Mouse (Mus musculus) stomach, embryonic 14.5 days (tissue): ENCODE data around the gene Pigl. TPM values are rescaled to one million over a fixed set of nuclear protein-coding genes. Genes with fewer than 3 reads are reported as not detected.
"Not testable (repeated sequence)": the region's sequence is repeated elsewhere in the genome, so short reads cannot be mapped to it uniquely, and the experiment has no call there.

Experiments
- ATAC-seq: fragments of 200-750 bp; cut with Nextera tagmentation; 2 replicates; pipeline ENCODE4 v1.8.0; 2017; ENCODE audit warnings: low read depth, moderate TSS enrichment; ENCODE audit not compliant: insufficient number of reproducible peaks, insufficient read depth, low FRiP score
- H3K27ac ChIP-seq: fragments of 300-500 bp; sonication (generic); 2 replicates; pipeline ENCODE4 v1.5.1; 2014; ENCODE audit warnings: mild to moderate bottlenecking, low read length, moderate library complexity, mixed read lengths
- H3K27me3 ChIP-seq: fragments of 300-500 bp; sonication (generic); 2 replicates; pipeline ENCODE4 v1.6.1; 2014; ENCODE audit warnings: low read length, control low read depth, mixed read lengths; ENCODE audit not compliant: control insufficient read depth, insufficient read depth
- H3K36me3 ChIP-seq: fragments of 300-500 bp; sonication (generic); 2 replicates; pipeline ENCODE4 v1.6.1; 2014; ENCODE audit warnings: mild to moderate bottlenecking, control low read depth, low read length, moderate library complexity, mixed read lengths; ENCODE audit not compliant: control insufficient read depth, insufficient read depth
- H3K4me1 ChIP-seq: fragments of 300-500 bp; sonication (generic); 2 replicates; pipeline ENCODE4 v1.6.1; 2014; ENCODE audit warnings: low read length, control low read depth, mixed read lengths; ENCODE audit not compliant: control insufficient read depth, insufficient read depth
- H3K4me2 ChIP-seq: fragments of 300-500 bp; sonication (generic); replicated peaks from 2 replicates; pipeline ENCODE4 v1.6.1; 2014; ENCODE audit warnings: low read depth, low read length, control low read depth
- H3K4me3 ChIP-seq: fragments of 300-500 bp; sonication (generic); 2 replicates; pipeline ENCODE4 v1.5.1; 2014; ENCODE audit warnings: low read depth, low read length, control low read depth
- H3K9ac ChIP-seq: fragments of 300-500 bp; sonication (generic); replicated peaks from 2 replicates; pipeline ENCODE4 v1.6.1; 2014; ENCODE audit warnings: low read depth, mild to moderate bottlenecking, control low read depth, low read length, moderate library complexity, mixed read lengths
- H3K9me3 ChIP-seq: fragments of 300-500 bp; sonication (generic); 2 replicates; pipeline ENCODE4 v1.6.1; 2016; ENCODE audit warnings: low read depth, low read length, control low read depth; ENCODE audit not compliant: control insufficient read depth
- WGBS: fragments of 180-500 bp; shearing (Covaris S2); extraction: QIAGEN DNeasy Blood & Tissue Kit; methylation state at CpG from one replicate; pipeline ENCODE4 v1.1.7; 2014; 5-methylcytosine and 5-hydroxymethylcytosine counted together
- polyA plus RNA-seq: library from polyadenylated mRNA; unstranded; fragments of >200 nt; fragmentation: Nextera tagmentation; extraction: Ambion mirVana; gene quantifications from 2 replicates; pipeline ENCODE4 v1.2.1, GENCODE M21; 2014

Gene Pigl
- polyA plus RNA-seq, 1 experiment from 2014 or later: 11.1 TPM

DNA sequence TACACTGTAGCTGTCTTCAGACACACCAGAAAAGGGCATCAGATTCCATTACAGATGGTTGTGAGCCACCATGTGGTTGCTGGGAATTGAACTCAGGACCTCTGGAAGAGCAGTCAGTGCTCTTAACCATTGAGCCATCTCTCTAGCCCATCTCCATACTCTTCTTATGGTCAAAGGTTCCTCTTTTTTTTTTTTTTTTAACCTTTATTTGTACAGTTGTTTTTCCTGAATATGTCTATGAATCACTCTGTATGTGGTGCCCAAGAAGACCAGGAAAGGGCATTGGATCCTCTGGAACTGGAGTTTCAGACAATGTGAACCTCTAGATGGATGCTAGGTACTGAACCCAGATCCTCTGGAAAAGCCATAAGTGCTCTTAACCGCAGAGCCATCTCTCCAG lies 4.3 kb downstream of the Pigl start:
- not testable (repeated sequence) for H3K9me3 ChIP-seq

DNA sequence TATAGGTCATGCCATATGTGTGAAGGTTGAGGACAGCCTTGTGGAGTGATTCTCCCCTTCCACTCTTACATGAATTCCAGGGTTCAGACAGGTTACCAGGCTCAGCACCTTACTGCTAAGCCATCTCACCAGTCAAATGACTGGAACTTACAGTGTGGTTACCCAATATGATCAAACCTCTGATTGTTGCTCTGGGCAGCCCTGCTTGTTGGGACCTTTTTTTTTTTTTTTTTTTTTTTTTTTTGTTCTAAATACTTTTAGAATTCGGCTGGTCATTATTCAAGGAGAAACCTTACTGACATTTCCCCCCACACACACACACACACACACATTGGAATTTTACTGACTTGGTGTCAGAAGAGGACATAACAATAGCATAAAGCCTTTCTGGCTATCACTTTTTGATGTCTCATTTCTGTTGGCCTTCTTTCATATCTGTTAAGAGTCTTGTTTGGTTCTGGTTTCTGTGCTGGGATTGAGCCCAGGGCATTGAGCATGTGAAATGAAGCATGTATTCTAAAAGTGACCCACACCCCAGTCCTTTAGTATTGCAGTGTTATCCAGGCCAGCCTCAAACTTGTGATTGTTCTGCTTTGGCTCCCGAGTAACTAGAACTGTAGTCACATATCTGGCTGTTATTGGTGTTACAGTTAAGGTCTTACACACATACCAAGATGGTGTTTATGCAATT lies 5.1 kb downstream of the Pigl start:
- H3K4me2 ChIP-seq: no peak overlapping the region
- no peaks in the 10 kb centered on the region for H3K4me1 ChIP-seq
- no peaks in the 10 kb centered on the region for H3K9me3 ChIP-seq
- 74% methylated on average over 2 of the region's 2 CpGs for WGBS
- H3K9ac ChIP-seq: no peak overlapping the region
- ATAC-seq: no peak
- no peak overlapping the region for H3K4me3 ChIP-seq
- no peaks in the 10 kb centered on the region for H3K36me3 ChIP-seq
- H3K27me3 ChIP-seq: no peaks in the 10 kb centered on the region
- no peak overlapping the region for H3K27ac ChIP-seq

More for the DNA sequence above, 4.3 kb downstream of the Pigl start:
- WGBS: 89% methylated on average over 1 of the region's 1 CpGs
- not testable (repeated sequence) for H3K4me3 ChIP-seq, H3K27me3 ChIP-seq, H3K4me1 ChIP-seq, H3K27ac ChIP-seq, H3K36me3 ChIP-seq, H3K4me2 ChIP-seq, H3K9ac ChIP-seq, ATAC-seq

GRCm38 (mm10) chr11:62464696-62465095 lies 6.4 kb downstream of the Pigl start:
- 89% methylated on average over 3 of the region's 3 CpGs for WGBS
- H3K27ac ChIP-seq: no peak overlapping the region
- H3K4me2 ChIP-seq: no peak overlapping the region
- H3K36me3 ChIP-seq: no peaks in the 10 kb centered on the region
- no peak overlapping the region for H3K4me3 ChIP-seq
- no peaks in the 10 kb centered on the region for H3K27me3 ChIP-seq
- ATAC-seq: no peak
- H3K4me1 ChIP-seq: no peaks in the 10 kb centered on the region
- H3K9me3 ChIP-seq: no peaks in the 10 kb centered on the region
- no peak overlapping the region for H3K9ac ChIP-seq

DNA sequence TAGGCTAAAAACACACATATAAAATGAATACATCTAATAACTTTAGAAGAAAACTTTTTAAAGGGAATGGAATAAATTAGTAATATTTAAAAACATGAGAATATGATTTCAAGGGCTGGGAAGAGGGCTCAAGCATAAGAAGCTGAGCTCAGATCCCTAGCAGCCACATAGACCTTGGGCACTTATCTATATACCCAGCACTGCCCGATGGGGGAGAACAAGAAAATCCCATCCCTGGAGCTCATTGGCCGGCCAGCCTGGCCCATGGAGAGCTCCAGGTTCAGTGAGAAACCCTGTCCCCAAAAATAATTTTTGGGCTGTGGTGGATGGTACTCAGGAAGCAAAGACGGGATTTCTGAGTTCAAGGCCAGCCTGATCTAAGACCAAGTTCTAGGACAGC lies 7.6 kb downstream of the Pigl start:
- WGBS: 88% methylated on average over 3 of the region's 3 CpGs
- no peak for ATAC-seq
- H3K9me3 ChIP-seq: no peaks in the 10 kb centered on the region
- no peak overlapping the region for H3K4me3 ChIP-seq
- no peak overlapping the region for H3K27ac ChIP-seq
- H3K36me3 ChIP-seq: no peaks in the 10 kb centered on the region
- no peaks in the 10 kb centered on the region for H3K27me3 ChIP-seq
- H3K4me2 ChIP-seq: no peak overlapping the region
- no peak overlapping the region for H3K9ac ChIP-seq
- H3K4me1 ChIP-seq: no peaks in the 10 kb centered on the region

DNA sequence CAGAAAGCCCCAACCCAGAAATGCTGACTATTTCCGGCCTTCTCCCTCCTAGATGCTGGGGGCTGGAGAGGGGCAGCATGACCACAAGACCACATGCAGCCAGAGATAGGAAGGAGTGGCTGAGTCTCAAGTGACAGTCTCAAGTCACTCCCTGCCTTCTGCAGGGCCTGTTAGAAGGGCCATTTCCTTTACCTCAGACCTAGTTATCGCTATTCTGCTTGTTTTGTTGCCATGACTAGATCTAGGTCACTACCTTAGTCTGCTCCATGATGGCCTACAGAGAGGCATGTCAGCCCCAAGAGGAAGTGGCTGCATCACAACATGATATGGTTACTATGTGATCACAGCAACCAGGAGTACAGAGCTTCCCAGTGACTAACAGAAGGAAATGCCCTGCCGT lies 8.3 kb downstream of the Pigl start:
- no peak overlapping the region for H3K27ac ChIP-seq
- no peak overlapping the region for H3K9ac ChIP-seq
- H3K36me3 ChIP-seq: no peaks in the 10 kb centered on the region
- no peaks in the 10 kb centered on the region for H3K9me3 ChIP-seq
- 90% methylated on average over 3 of the region's 3 CpGs for WGBS
- no peak for ATAC-seq
- no peaks in the 10 kb centered on the region for H3K4me1 ChIP-seq
- no peaks in the 10 kb centered on the region for H3K27me3 ChIP-seq
- H3K4me3 ChIP-seq: no peak overlapping the region
- H3K4me2 ChIP-seq: no peak overlapping the region

DNA sequence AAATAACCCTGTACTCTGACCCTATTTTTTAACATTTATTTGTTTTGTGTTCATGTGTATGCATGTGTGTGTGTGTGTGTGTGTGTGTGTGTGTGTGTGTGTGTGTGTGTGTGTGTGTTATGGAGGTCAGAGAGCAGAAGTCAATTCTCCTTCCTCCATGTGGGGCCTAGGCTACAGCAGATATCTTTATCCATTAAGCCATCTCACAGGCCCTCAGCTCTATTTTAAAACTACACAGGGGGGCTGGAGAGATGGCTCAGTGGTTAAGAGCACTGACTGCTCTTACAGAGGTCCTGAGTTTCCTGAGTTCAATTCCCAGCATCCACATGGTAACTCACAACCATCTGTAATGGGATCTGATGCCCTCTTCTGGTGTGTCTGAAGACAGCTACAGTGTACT lies 9.0 kb downstream of the Pigl start:
- not testable (repeated sequence) for H3K27me3 ChIP-seq, H3K27ac ChIP-seq, H3K9me3 ChIP-seq, H3K4me1 ChIP-seq, H3K36me3 ChIP-seq, H3K9ac ChIP-seq, H3K4me3 ChIP-seq, H3K4me2 ChIP-seq, ATAC-seq

DNA sequence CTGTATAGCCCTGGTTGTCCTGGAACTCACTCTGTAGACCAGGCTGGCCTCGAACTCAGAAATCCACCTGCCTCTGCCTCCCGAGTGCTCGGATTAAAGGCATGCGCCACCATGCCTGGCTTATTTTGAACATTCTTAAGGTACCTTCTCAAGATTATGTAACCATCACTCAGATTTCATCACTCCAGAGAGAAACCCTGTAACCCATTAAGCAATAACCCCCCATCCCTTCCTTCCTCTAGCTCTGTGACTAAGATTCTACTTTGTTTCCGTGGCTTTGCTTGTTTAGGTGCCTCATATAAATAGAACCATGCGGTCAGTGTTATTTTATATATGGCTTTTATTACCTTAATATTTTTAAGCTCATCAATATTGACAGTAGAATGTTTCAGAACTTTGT lies 12.2 kb downstream of the Pigl start:
- H3K27me3 ChIP-seq: no peaks in the 10 kb centered on the region
- H3K9ac ChIP-seq: no peak overlapping the region
- no peaks in the 10 kb centered on the region for H3K9me3 ChIP-seq
- H3K4me3 ChIP-seq: no peak overlapping the region
- H3K27ac ChIP-seq: no peak overlapping the region
- no peak overlapping the region for H3K4me2 ChIP-seq
- WGBS: 95% methylated on average over 6 of the region's 6 CpGs
- no peak for ATAC-seq
- H3K36me3 ChIP-seq: no peaks in the 10 kb centered on the region
- no peaks in the 10 kb centered on the region for H3K4me1 ChIP-seq

GRCm38 (mm10) chr11:62473516-62473915 lies 15.3 kb downstream of the Pigl start:
- Histone ChIP-seq H3K36me3 (no peaks in the 10 kb centered on the region), H3K27me3 (no peaks in the 10 kb centered on the region), H3K4me2 (no peak overlapping the region), H3K9ac (no peak overlapping the region), H3K27ac (no peak overlapping the region), H3K9me3 (no peaks in the 10 kb centered on the region), H3K4me1 (no peaks in the 10 kb centered on the region), H3K4me3 (no peak overlapping the region)
- WGBS: 96% methylated on average over 5 of the region's 5 CpGs
- ATAC-seq: no peak

- Histone ChIP-seq H3K4me3 (no peak overlapping the region), H3K27ac (no peak overlapping the region), H3K4me2 (no peak overlapping the region), H3K9ac (no peak overlapping the region), H3K4me1 (no peaks in the 10 kb centered on the region), H3K9me3 (no peaks in the 10 kb centered on the region), H3K36me3 (no peaks in the 10 kb centered on the region), H3K27me3 (no peaks in the 10 kb centered on the region)
- ATAC-seq: no peak
- 95% methylated on average over 4 of the region's 4 CpGs for WGBS
These were observed 17.9 kb downstream of the Pigl start for GRCm38 (mm10) chr11:62476156-62476555.
